Mouse (Mus musculus): ENCODE measurements around the gene Sostdc1. TPM values are rescaled to one million over a fixed set of nuclear protein-coding genes. Genes with fewer than 3 reads are reported as not detected.

Sostdc1 gene
- polyA plus RNA-seq, 1 experiment = not detected

- TF ChIP-seq POLR2A (IDR thresholded peaks at IDR 0.05; ENCODE audit: borderline replicate concordance, control insufficient read depth, low read depth, low read length) = no peak
- TF ChIP-seq CTCF (IDR thresholded peaks at IDR 0.05; ENCODE audit: control insufficient read depth, insufficient read depth, low read length) = no peak
- WGBS = 89% methylated on average over 1 of the region's 1 CpGs
- H3K4me3 ChIP-seq (replicated peaks; ENCODE audit: control insufficient read depth, low read depth, low read length) = no peak overlapping the region
- no peak overlapping the region for H3K27ac ChIP-seq (ENCODE audit: control insufficient read depth, insufficient read depth, low read depth, low read length, poor library complexity)
- no peaks in the 10 kb centered on the region for H3K4me1 ChIP-seq (ENCODE audit: control insufficient read depth, insufficient read depth, low read length)
These were observed 18.7 kb downstream of the Sostdc1 start for GRCm38 (mm10) chr12:36332676-36333075.

GRCm38 (mm10) chr12:36333837-36334281, 19.9 kb downstream of the Sostdc1 start:
- H3K4me3 ChIP-seq (replicated peaks; ENCODE audit: control insufficient read depth, low read depth, low read length) = no peak overlapping the region
- H3K27ac ChIP-seq (ENCODE audit: control insufficient read depth, insufficient read depth, low read depth, low read length, poor library complexity) = no peak overlapping the region
- no peaks in the 10 kb centered on the region for H3K4me1 ChIP-seq (ENCODE audit: control insufficient read depth, insufficient read depth, low read length)
- no peak for TF ChIP-seq POLR2A (IDR thresholded peaks at IDR 0.05; ENCODE audit: borderline replicate concordance, control insufficient read depth, low read depth, low read length)
- no peak for TF ChIP-seq CTCF (IDR thresholded peaks at IDR 0.05; ENCODE audit: control insufficient read depth, insufficient read depth, low read length)
- 73% methylated on average over 9 of the region's 9 CpGs for WGBS

- Histone ChIP-seq H3K4me1 (ENCODE audit: control insufficient read depth, insufficient read depth, low read length) (no peaks in the 10 kb centered on the region), H3K27ac (ENCODE audit: control insufficient read depth, insufficient read depth, low read depth, low read length, poor library complexity) (no peak overlapping the region), H3K4me3 (replicated peaks; ENCODE audit: control insufficient read depth, low read depth, low read length) (no peak overlapping the region)
- WGBS = 79% methylated on average over 4 of the region's 4 CpGs
- TF ChIP-seq POLR2A (IDR thresholded peaks at IDR 0.05; ENCODE audit: borderline replicate concordance, control insufficient read depth, low read depth, low read length) = no peak
These were observed 30.2 kb downstream of the Sostdc1 start for GRCm38 (mm10) chr12:36344131-36344530.

- Histone ChIP-seq H3K4me1 (ENCODE audit: control insufficient read depth, insufficient read depth, low read length) (no peaks in the 10 kb centered on the region), H3K4me3 (replicated peaks; ENCODE audit: control insufficient read depth, low read depth, low read length) (no peak overlapping the region), H3K27ac (ENCODE audit: control insufficient read depth, insufficient read depth, low read depth, low read length, poor library complexity) (no peak overlapping the region)
- TF ChIP-seq CTCF (IDR thresholded peaks at IDR 0.05; ENCODE audit: control insufficient read depth, insufficient read depth, low read length) = no peak
- no peak for TF ChIP-seq POLR2A (IDR thresholded peaks at IDR 0.05; ENCODE audit: borderline replicate concordance, control insufficient read depth, low read depth, low read length)
- WGBS = 78% methylated on average over 3 of the region's 3 CpGs
These were observed 46.1 kb downstream of the Sostdc1 start for GRCm38 (mm10) chr12:36360064-36360463.

- TF ChIP-seq CTCF (IDR thresholded peaks at IDR 0.05; ENCODE audit: control insufficient read depth, insufficient read depth, low read length) (no peak), POLR2A (IDR thresholded peaks at IDR 0.05; ENCODE audit: borderline replicate concordance, control insufficient read depth, low read depth, low read length) (no peak)
- H3K4me1 ChIP-seq (ENCODE audit: control insufficient read depth, insufficient read depth, low read length) = no peaks in the 10 kb centered on the region
- H3K27ac ChIP-seq (ENCODE audit: control insufficient read depth, insufficient read depth, low read depth, low read length, poor library complexity) = no peak overlapping the region
- 78% methylated on average over 5 of the region's 5 CpGs for WGBS
- H3K4me3 ChIP-seq (replicated peaks; ENCODE audit: control insufficient read depth, low read depth, low read length) = no peak overlapping the region
These were observed 46.8 kb downstream of the Sostdc1 start for GRCm38 (mm10) chr12:36360693-36361092.

- WGBS = 87% methylated on average over 4 of the region's 4 CpGs
- no peak for TF ChIP-seq POLR2A (IDR thresholded peaks at IDR 0.05; ENCODE audit: borderline replicate concordance, control insufficient read depth, low read depth, low read length)
- no peak for TF ChIP-seq CTCF (IDR thresholded peaks at IDR 0.05; ENCODE audit: control insufficient read depth, insufficient read depth, low read length)
- no peaks in the 10 kb centered on the region for H3K4me1 ChIP-seq (ENCODE audit: control insufficient read depth, insufficient read depth, low read length)
- no peak overlapping the region for H3K4me3 ChIP-seq (replicated peaks; ENCODE audit: control insufficient read depth, low read depth, low read length)
- no peak overlapping the region for H3K27ac ChIP-seq (ENCODE audit: control insufficient read depth, insufficient read depth, low read depth, low read length, poor library complexity)
These were observed 50.1 kb downstream of the Sostdc1 start for GRCm38 (mm10) chr12:36364013-36364412.

Other genes starting within 250 kb of the Sostdc1 start
- gene Ankmy2, start 157.0 kb upstream of the Sostdc1 start, polyA plus RNA-seq (2011; ENCODE audit: insufficient read depth, insufficient read length, low replicate concordance, missing spikeins) = 6.9 and 15.3 TPM in 2 replicates
- 25.9 and 26.6 TPM in 2 replicates for gene Bzw2, start 156.1 kb upstream of the Sostdc1 start, polyA plus RNA-seq (2011; ENCODE audit: insufficient read depth, insufficient read length, low replicate concordance, missing spikeins)
- not detected in 2 replicates for gene Lrrc72, start 60.7 kb upstream of the Sostdc1 start, polyA plus RNA-seq (2011; ENCODE audit: insufficient read depth, insufficient read length, low replicate concordance, missing spikeins)
- gene Ispd, start 67.3 kb downstream of the Sostdc1 start, polyA plus RNA-seq (2011; ENCODE audit: insufficient read depth, insufficient read length, low replicate concordance, missing spikeins) = 0.75 and 1.4 TPM in 2 replicates
- gene D630036H23Rik, start 68.0 kb downstream of the Sostdc1 start, polyA plus RNA-seq (2011; ENCODE audit: insufficient read depth, insufficient read length, low replicate concordance, missing spikeins) = not detected in 2 replicates